In genomic region chr2:13371797-13372170, GRCm38 (mm10) we compare ENCODE assay signal across 8 mouse cellular contexts.
DNase-seq lines count a peak whose midpoint lies in the region; ATAC-seq and TF ChIP-seq lines count a peak whose summit lies in the region.

No protein-coding gene starts in this region.

- 2% methylated on average over 4 of the region's 4 CpGs for WGBS in heart, embryonic 12.5 days
- WGBS in small intestine, adult 2 months: 19% methylated on average over 4 of the region's 4 CpGs

- no peak overlapping the region for H3K9ac ChIP-seq in heart, embryonic 12.5 days

- peak overlapping the region; percentile 54 for H3K4me2 ChIP-seq in heart, embryonic 12.5 days

- ATAC-seq in megakaryocyte, adult 5-6 weeks (ENCODE audit: poor library complexity, severe bottlenecking): no peak
- ATAC-seq in heart, embryonic 12.5 days (ENCODE audit: insufficient number of reproducible peaks, low FRiP score): peak; percentile 87

- TF ChIP-seq POLR2A in small intestine, adult 2 months (IDR thresholded peaks at IDR 0.05; ENCODE audit: low read depth, low read length): no peak

- TF ChIP-seq CTCF in small intestine, adult 2 months (IDR thresholded peaks at IDR 0.05; ENCODE audit: extremely low read depth, insufficient read length, insufficient replicate concordance, low read depth, low read length): no peak

- H3K27ac ChIP-seq in heart, embryonic 12.5 days (ENCODE audit: poor library complexity, severe bottlenecking): peak overlapping the region; percentile 98
- H3K27ac ChIP-seq in small intestine, adult 2 months (ENCODE audit: insufficient read depth, low read depth, low read length): peak overlapping the region; percentile 68

- DNase-seq in liver: peak; percentile 9
- DNase-seq in spleen, adult 18-20 months: no peak
- DNase-seq in frontal cortex, postnatal 14 days (ENCODE audit: low spot score in 2 of 2): no peak
- DNase-seq in gastrocnemius, adult 8-10 months (ENCODE audit: low spot score in 2 of 2): no peak

- H3K9me3 ChIP-seq in megakaryocyte, embryonic 14.5 days: no peaks in the 10 kb centered on the region
- no peaks in the 10 kb centered on the region for H3K9me3 ChIP-seq in heart, embryonic 12.5 days (replicated peaks)

- peaks cover 15% of the 10 kb centered on the region for H3K4me1 ChIP-seq in megakaryocyte, embryonic 14.5 days
- peaks cover 23% of the 10 kb centered on the region for H3K4me1 ChIP-seq in heart, embryonic 12.5 days (replicated peaks)
- H3K4me1 ChIP-seq in small intestine, adult 2 months (ENCODE audit: control insufficient read depth, insufficient read depth, insufficient read length, low read length): no peaks in the 10 kb centered on the region; the same call in 1 of the 2 replicates

- peak overlapping the region; percentile 54 for H3K4me3 ChIP-seq in megakaryocyte, embryonic 14.5 days (replicated peaks)
- H3K4me3 ChIP-seq in heart, embryonic 12.5 days: peak overlapping the region; percentile 4; the same call in 1 of the 2 replicates
- H3K4me3 ChIP-seq in small intestine, adult 2 months (ENCODE audit: low read depth, low read length): no peak overlapping the region

- H3K27me3 ChIP-seq in megakaryocyte, embryonic 14.5 days (replicated peaks): no peaks in the 10 kb centered on the region
- no peaks in the 10 kb centered on the region for H3K27me3 ChIP-seq in heart, embryonic 12.5 days (replicated peaks)
- H3K27me3 ChIP-seq in small intestine, adult 2 months (ENCODE audit: control insufficient read depth, insufficient read depth, low read length): no peaks in the 10 kb centered on the region

- no peaks in the 10 kb centered on the region for H3K36me3 ChIP-seq in megakaryocyte, embryonic 14.5 days (replicated peaks; ENCODE audit: low read length)
- H3K36me3 ChIP-seq in heart, embryonic 12.5 days: no peaks in the 10 kb centered on the region
- no peaks in the 10 kb centered on the region for H3K36me3 ChIP-seq in small intestine, adult 2 months (ENCODE audit: control insufficient read depth, insufficient read depth, low read length)
